Mouse (Mus musculus) forelimb bud, embryonic 11.5 days (tissue): Measurements from ENCODE around the gene Hvcn1.

Experiments
- DNase-seq: peaks from one replicate; pipeline ENCODE4 v3.0.0-alpha.2; 2012; ENCODE audit warnings: low read depth, low spot score

Hvcn1 gene

DNA sequence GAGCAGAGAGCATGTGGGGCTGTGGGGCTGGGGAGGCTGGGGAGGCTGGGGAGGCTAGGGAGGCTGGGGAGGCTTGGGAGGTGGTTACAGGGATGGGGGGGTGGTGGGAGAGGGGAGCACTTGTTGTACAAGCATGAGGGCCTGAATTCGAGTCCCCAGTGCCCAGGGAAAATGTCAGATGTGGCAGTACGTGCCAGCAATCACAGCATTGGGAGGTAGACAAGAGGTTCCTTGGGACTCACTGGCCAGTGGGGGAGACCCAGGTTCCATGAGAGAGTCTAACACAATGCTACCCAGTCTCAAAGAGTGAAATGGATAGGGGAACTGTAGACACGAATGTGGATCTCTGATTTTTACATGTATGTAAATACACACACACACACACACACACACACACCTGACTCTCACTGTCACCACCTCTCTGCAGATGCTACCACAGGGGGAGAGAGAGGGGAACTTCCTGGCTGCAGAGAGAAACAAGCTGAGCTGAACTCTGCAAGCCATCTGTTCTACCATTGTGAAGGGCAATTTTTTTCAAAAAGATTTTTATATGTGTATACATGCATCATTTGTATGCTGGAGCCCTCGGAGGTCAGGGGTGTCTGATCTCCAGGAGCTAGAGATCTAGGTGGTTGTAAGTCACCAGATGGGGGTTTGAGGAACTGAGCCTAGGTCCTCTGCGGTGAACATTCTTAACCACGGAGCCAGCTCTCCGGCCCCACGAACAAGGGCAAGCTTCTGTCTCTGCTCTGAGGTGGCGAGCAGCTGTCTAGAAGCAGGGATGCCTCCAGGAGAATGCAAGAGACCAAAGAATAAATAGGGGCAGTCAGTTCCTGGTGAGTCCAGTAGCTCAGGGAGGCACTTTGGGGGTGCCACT, 28.0 kb downstream of the Hvcn1 start:
- no peak for DNase-seq

- no peak for DNase-seq
Observed at GRCm38 (mm10) chr5:122235196-122235836, 28.7 kb downstream of the Hvcn1 start.

GRCm38 (mm10) chr5:122237200-122237599, 30.6 kb downstream of the Hvcn1 start:
- DNase-seq, result no peak

- DNase-seq, result no peak
Observed at GRCm38 (mm10) chr5:122239618-122240017, 33.0 kb downstream of the Hvcn1 start.

DNA sequence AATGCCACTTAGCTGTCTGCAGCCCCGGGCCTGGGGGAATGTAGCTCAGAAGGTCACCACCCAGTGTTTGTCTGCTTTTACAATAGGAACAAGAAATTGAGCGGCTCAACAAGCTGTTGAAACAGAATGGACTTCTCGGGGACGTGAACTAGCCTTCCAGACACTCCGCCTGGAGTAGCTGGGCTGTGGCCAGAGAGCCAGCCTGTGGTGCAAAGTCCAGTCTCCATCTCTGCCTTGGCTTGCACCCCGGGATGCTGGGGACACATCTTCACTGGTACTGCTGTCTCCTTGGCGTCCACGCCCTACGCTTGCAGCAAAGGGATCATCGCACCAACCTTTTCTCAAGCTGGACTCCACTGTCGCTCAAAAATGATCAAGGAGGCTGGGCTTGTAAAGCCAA, 33.9 kb downstream of the Hvcn1 start:
- no peak for DNase-seq

- no peak for DNase-seq
Observed at GRCm38 (mm10) chr5:122240989-122241388, 34.4 kb downstream of the Hvcn1 start.

DNA sequence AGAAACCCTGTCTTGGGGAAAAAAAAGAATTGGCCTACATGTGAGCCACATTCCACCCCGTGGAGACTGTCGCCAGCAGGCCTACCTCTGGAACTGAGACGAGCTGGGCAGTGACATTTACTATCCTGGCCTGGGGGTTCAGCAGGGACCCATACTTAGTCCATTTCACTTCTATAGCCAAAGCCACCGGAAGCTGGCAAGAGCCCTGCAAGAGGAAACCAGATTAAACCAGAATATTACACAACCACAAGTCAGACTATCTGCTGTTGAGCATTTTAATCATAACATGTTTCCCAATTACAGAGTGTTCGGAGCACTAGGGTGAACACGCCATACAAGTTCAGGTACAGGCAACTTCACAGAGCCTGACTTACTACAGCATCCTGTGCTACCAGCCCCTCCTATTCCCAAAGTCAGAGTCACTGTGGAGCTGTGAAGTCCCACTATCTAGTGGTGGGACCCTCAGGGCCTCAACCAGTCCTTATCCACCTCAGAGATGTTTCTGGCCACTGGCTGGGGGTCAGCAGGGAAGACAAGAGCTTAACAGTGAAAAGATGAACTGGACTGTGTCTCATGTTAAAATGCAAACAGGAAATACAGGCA, 36.0 kb downstream of the Hvcn1 start:
- no peak for DNase-seq

DNA sequence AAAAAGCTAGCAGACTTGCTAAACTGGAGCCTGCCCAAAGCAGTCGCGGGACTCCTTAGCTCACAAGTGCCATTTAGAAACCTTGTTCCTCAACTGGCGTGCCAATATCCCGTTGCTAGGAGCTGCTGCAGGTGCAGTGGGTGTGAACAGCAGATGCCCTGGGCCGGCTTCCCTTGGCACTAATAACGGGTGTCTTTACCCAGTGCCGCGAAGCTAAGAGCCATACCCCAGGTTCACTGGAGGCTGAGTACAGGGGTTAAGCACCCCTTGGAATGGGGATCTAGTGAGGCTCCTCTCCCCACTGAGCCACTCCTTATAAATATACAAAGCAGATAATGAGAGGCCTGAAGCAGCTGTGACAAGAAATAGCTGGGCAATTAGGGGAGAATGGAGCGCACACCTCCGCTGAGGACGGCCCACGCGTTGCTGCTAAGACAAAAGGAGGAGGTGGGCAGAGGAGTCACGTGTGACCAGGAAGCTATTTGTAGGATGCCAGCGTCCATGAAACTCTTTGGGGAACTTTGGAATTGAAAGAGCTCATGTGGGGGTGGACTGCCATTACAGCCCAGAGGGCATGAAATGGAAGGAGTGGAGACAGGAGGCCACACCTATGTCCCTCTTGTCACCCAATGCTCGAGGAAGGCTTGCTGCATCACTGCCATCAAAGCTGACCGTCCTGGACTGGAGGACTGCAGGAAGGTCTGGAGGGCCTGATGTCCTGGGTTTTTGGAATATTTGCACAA, 37.3 kb downstream of the Hvcn1 start:
- no peak for DNase-seq

GRCm38 (mm10) chr5:122245186-122245585, 38.6 kb downstream of the Hvcn1 start:
- DNase-seq, result no peak

DNA sequence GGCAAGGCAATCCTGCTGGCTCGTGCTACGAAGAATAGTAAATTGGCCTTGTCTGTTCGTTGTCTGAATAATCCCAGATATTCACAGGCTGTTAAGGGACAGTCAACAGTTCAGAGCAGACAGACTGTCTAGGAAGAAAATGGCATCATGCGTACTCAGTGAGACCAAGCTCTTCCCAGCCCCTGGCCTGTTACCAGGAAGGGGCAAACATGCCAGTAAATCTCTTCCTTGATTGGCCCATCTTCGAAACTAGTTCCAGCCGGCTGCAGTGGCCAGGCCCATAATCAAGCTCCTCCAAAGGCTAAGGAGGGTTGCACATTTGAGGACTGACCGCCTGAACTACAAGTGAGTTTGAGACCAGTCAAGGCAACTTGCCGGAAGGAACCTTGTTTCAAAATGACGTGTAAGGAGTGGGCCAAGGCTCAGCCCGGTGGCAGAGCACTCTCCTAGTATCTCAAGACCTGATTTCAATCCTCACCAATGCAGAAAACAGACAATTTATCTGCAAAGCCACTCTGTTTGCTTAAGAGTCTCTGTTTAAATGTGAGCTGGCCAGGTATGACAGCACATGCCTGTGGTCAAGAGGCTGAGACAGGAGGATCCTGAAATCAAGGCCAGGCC, 40.1 kb downstream of the Hvcn1 start:
- DNase-seq, result no peak

GRCm38 (mm10) chr5:122247529-122247928, 40.9 kb downstream of the Hvcn1 start:
- no peak for DNase-seq

DNA sequence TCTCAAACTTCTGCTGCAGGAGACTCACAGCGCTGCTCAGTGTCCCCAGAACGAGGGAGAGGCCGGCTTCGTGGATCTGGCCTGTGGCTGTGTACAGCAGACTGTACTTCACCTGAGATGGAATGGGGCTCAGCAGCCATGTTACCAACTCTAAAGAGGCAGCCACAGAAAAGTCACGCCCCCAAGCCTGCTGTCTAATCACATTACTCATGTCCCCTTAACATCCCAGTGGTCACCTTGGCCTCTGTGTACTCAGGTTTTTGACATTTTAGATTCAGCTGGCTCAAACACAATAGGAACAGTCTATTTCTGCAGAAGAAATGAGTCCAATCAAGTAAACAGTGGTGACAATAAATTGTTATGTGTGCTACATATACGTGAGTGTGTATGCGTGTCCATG, 41.3 kb downstream of the Hvcn1 start:
- DNase-seq, result no peak

- no peak for DNase-seq
Observed at GRCm38 (mm10) chr5:122249281-122249680, 42.7 kb downstream of the Hvcn1 start.

- no peak for DNase-seq
Observed at GRCm38 (mm10) chr5:122251895-122252606, 45.4 kb downstream of the Hvcn1 start.

GRCm38 (mm10) chr5:122258027-122258741, 51.6 kb downstream of the Hvcn1 start:
- DNase-seq, result no peak

DNA sequence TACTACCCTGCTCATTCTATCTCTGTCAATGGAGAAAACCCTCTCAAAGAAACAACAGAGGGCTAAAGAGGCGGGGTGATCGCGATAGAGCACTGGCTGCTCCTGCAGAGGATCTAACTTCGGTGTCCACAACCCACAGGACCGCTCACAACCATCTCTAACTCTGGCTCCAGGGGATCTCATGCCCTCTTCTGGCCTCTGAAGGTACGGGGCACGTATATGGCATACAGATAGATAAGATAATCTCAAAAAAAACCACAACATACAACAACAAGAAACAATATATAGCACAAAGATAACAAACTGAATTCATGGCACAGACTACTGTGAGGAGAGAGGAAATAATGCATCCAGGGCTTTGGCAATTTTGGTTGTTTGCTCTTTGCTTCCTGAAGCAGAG, 55.5 kb downstream of the Hvcn1 start:
- DNase-seq, result no peak

DNA sequence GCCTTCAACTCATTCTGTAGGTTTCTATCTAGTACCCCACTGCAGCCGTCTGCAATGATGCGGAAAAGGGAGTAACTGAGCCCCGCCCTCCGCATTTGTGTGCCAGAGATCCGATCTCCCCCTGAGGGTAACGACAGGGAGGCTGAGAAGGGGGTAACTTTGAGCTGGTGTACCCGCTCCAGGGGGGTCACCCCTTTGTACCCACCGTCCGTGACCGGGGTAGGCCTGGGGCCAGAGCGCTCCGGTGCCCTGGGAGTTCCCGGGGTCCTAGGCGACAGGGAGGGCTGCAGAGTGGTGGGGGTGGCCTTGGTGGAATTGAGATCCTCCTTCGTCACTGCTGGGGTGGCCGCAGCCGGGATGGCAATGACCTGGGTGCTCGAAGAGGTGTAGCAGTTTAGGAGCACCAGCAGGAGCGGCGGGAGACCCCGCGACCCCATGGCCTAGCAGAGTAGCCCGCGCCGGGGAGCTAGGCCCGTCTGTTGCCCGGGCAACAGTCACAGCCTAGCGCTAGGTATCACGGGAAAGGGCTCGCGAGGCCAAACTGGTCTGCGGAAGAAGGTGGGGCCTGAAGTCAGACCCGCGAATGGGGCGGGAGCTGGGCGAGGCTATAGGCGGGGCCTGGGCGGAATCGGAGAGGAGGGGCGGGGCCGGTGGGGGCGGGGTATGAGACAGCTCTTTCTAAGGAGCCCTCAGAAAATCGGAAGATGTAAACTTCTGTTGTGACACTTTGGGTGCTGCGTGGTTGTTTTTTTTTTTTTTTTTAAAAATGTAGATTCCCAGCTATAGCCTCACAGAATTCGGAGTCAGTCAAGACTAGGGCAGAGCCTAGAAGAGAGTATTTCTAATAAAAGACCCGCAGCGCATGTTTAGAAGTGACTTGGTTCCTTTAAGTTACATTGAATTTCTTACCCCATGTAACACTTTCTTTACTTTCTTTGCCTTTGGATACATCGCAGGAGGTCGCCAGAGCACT, 57.6 kb downstream of the Hvcn1 start, which contains the start of gene Tctn1:
TSS of gene Tctn1 (minus strand) at position 528 of the 973 bp plus-strand sequence.
- peak; percentile 94 for DNase-seq

DNA sequence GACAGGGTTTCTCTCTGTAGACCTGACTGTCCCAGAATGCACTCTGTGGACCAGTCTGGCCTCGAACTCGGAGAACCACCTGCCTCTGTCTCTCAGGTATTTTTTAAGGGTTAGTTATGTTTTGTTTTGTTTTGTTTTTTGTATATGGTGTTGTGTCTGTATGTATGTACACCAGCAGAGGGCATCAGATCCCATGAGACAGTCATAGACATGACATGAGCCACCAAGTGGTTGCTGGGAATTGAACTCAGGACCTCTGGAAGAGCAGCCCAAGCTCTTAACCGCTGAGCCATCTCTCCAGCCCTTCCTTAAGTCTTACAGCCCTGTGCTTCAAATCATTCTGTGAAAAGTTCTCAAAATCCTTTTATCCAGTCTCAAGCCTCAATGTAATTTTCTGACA, 58.6 kb downstream of the Hvcn1 start:
- DNase-seq, result no peak

GRCm38 (mm10) chr5:122265942-122266341, 59.3 kb downstream of the Hvcn1 start:
- DNase-seq, result no peak
